Mouse (Mus musculus): ENCODE results near the gene Rnf215. TPM values are rescaled to one million over a fixed set of nuclear protein-coding genes. Genes with fewer than 3 reads are reported as not detected.
"Not testable (repeated sequence)": the region's sequence is repeated elsewhere in the genome, so short reads cannot be mapped to it uniquely, and the experiment has no call there.

Gene Rnf215
- polyA plus RNA-seq, 1 experiment from 2014 or later, result 16.1 TPM

GRCm38 (mm10) chr11:4127059-4127458, 7.9 kb upstream of the Rnf215 start:
- Histone ChIP-seq H3K4me1 (replicated peaks) (no peaks in the 10 kb centered on the region), H3K27ac (no peak overlapping the region), H3K4me2 (no peak overlapping the region), H3K9ac (no peak overlapping the region), H3K4me3 (no peak overlapping the region), H3K36me3 (no peaks in the 10 kb centered on the region), H3K27me3 (no peaks in the 10 kb centered on the region), H3K9me3 (replicated peaks) (no peaks in the 10 kb centered on the region)
- 79% methylated on average over 1 of the region's 1 CpGs for WGBS
- no peak for ATAC-seq (replicated peaks; ENCODE audit: insufficient number of reproducible peaks, insufficient read depth, low FRiP score, low read depth)

GRCm38 (mm10) chr11:4128461-4128860, 6.5 kb upstream of the Rnf215 start:
- H3K27me3 ChIP-seq; H3K4me3 ChIP-seq; H3K36me3 ChIP-seq; H3K9ac ChIP-seq; ATAC-seq (replicated peaks; ENCODE audit: insufficient number of reproducible peaks, insufficient read depth, low FRiP score, low read depth); H3K27ac ChIP-seq; H3K4me2 ChIP-seq; H3K4me1 ChIP-seq (replicated peaks); H3K9me3 ChIP-seq (replicated peaks): not testable (repeated sequence)
- WGBS, result 84% methylated on average over 4 of the region's 4 CpGs

DNA sequence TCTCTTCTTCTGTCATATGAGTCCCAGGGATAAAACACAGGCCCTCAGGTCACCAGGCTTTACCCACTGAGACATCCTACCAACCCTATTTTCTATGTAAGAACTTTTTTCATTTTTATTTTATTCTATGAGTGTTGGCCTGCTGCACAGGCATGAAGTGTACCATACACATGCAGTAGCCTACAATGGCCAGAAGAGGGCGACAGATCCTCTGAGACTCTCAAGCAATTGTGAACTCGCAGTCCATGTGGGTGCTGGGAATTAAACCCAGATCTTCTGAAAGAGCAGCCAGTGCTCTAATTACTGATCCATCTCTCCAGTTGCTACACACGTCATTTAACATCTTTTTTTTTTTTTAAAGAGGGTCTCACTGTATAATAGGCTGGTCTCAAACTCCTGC, 1.6 kb upstream of the Rnf215 start:
- H3K27me3 ChIP-seq, result no peaks in the 10 kb centered on the region
- peaks cover 12% of the 10 kb centered on the region for H3K4me1 ChIP-seq (replicated peaks)
- H3K4me2 ChIP-seq, result no peak overlapping the region
- no peak for ATAC-seq (replicated peaks; ENCODE audit: insufficient number of reproducible peaks, insufficient read depth, low FRiP score, low read depth)
- 0 out of 2 replicates have a peak, but pooled peaks cover 3% of the 10 kb centered on the region for H3K9me3 ChIP-seq (replicated peaks)
- WGBS, result 61% methylated on average over 3 of the region's 3 CpGs
- H3K9ac ChIP-seq, result no peak overlapping the region
- H3K27ac ChIP-seq, result no peak overlapping the region
- H3K4me3 ChIP-seq, result no peak overlapping the region
- H3K36me3 ChIP-seq, result peaks cover 6% of the 10 kb centered on the region; the same call in 1 of the 2 replicates

GRCm38 (mm10) chr11:4134400-4134799, 602 bp upstream of the Rnf215 start:
- H3K36me3 ChIP-seq, result peaks cover 10% of the 10 kb centered on the region; the same call in 1 of the 2 replicates
- H3K4me2 ChIP-seq, result peak overlapping the region; percentile 75; the same call in 1 of the 2 replicates
- no peak overlapping the region for H3K27ac ChIP-seq
- 59% methylated on average over 6 of the region's 6 CpGs for WGBS
- H3K4me3 ChIP-seq, result peak overlapping the region; percentile 82
- H3K27me3 ChIP-seq, result no peaks in the 10 kb centered on the region
- 0 out of 2 replicates have a peak overlapping the region, but pooled peaks have one; percentile 90 for H3K9ac ChIP-seq
- no peak for ATAC-seq (replicated peaks; ENCODE audit: insufficient number of reproducible peaks, insufficient read depth, low FRiP score, low read depth)
- 0 out of 2 replicates have a peak, but pooled peaks cover 3% of the 10 kb centered on the region for H3K9me3 ChIP-seq (replicated peaks)
- peaks cover 12% of the 10 kb centered on the region for H3K4me1 ChIP-seq (replicated peaks)

DNA sequence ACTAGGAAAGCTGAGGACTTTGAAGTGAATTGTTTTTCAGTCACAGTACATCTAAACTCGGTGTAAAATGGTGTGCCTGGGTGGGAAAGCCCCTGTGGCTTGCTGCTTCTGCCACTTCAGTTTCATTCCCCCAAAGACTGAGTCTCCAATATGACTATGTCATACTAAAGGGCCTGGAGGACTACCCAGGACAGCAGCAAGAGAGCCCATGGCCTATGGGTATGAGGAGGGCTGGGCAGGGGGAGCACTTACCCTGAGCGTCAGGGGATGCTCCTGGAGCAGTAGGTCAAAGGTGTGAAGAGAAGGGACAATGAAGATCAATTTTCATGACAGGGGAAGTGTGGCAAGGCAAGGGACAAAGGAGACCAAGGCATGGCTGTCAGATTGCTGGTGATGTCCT, 4.0 kb downstream of the Rnf215 start:
- 68% methylated on average over 2 of the region's 2 CpGs for WGBS
- no peak overlapping the region for H3K4me3 ChIP-seq
- H3K9me3 ChIP-seq (replicated peaks), result no peaks in the 10 kb centered on the region
- peaks cover 12% of the 10 kb centered on the region for H3K4me1 ChIP-seq (replicated peaks)
- no peak overlapping the region for H3K4me2 ChIP-seq
- no peaks in the 10 kb centered on the region for H3K27me3 ChIP-seq
- no peak for ATAC-seq (replicated peaks; ENCODE audit: insufficient number of reproducible peaks, insufficient read depth, low FRiP score, low read depth)
- H3K9ac ChIP-seq, result no peak overlapping the region
- H3K36me3 ChIP-seq, result peaks cover 43% of the 10 kb centered on the region
- H3K27ac ChIP-seq, result no peak overlapping the region

- no peak overlapping the region for H3K9ac ChIP-seq
- H3K9me3 ChIP-seq (replicated peaks), result no peaks in the 10 kb centered on the region
- no peak overlapping the region for H3K4me2 ChIP-seq
- no peak overlapping the region for H3K4me3 ChIP-seq
- H3K27me3 ChIP-seq, result no peaks in the 10 kb centered on the region
- ATAC-seq (replicated peaks; ENCODE audit: insufficient number of reproducible peaks, insufficient read depth, low FRiP score, low read depth), result no peak
- H3K36me3 ChIP-seq, result peaks cover 46% of the 10 kb centered on the region
- no peak overlapping the region for H3K27ac ChIP-seq
- peaks cover under 1% of the 10 kb centered on the region; the same call in 1 of the 2 replicates for H3K4me1 ChIP-seq (replicated peaks)
Measured at GRCm38 (mm10) chr11:4141505-4141904, 6.5 kb downstream of the Rnf215 start.

GRCm38 (mm10) chr11:4142352-4142751, 7.3 kb downstream of the Rnf215 start:
- H3K9ac ChIP-seq, result no peak overlapping the region
- H3K4me2 ChIP-seq, result no peak overlapping the region
- no peaks in the 10 kb centered on the region for H3K27me3 ChIP-seq
- no peak overlapping the region for H3K4me3 ChIP-seq
- ATAC-seq (replicated peaks; ENCODE audit: insufficient number of reproducible peaks, insufficient read depth, low FRiP score, low read depth), result no peak
- no peaks in the 10 kb centered on the region for H3K4me1 ChIP-seq (replicated peaks)
- no peaks in the 10 kb centered on the region for H3K9me3 ChIP-seq (replicated peaks)
- 84% methylated on average over 4 of the region's 4 CpGs for WGBS
- peaks cover 44% of the 10 kb centered on the region for H3K36me3 ChIP-seq
- H3K27ac ChIP-seq, result no peak overlapping the region

DNA sequence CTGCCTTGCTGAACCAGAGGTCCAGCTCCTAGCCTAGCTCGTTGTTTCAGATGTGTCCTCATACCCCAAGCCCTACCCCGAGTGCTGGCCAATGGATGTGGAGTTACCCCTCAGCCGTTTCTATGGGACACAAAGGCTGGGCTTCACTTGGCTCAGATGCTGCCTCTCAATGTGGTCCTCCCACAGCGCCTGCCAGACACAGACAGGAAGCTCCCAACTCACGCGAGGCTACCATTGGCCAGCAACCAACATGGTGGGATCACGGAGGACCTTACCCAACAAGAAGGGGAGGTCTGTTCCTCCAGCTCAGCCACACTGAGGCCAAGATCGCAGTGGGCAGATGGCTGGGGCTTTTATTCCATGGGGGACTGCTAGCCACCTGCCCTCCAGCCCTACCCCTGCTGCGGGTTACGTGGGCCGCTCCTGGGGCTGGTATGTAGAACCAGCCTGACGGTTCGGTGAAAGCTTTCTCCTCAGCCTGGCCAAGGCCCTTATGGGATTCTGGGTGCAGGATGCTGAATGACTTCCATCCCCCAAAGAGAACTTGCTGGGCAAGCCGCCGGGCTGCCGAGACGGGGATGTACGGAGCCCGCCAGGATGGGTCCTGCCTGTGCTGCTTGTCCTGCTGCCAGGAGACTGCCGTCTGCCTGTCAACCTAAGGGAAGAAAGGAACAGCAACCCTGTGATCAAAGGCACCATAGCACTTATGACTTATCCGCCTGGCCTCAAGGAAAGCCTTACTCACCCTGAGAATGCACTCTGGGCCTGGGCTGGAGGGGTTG, 8.5 kb downstream of the Rnf215 start:
- Histone ChIP-seq H3K9ac (no peak overlapping the region), H3K4me2 (no peak overlapping the region), H3K27me3 (no peaks in the 10 kb centered on the region), H3K4me1 (replicated peaks) (no peaks in the 10 kb centered on the region), H3K36me3 (peaks cover 40% of the 10 kb centered on the region), H3K27ac (no peak overlapping the region), H3K9me3 (replicated peaks) (no peaks in the 10 kb centered on the region), H3K4me3 (no peak overlapping the region)
- 84% methylated on average over 21 of the region's 21 CpGs for WGBS
- no peak for ATAC-seq (replicated peaks; ENCODE audit: insufficient number of reproducible peaks, insufficient read depth, low FRiP score, low read depth)

DNA sequence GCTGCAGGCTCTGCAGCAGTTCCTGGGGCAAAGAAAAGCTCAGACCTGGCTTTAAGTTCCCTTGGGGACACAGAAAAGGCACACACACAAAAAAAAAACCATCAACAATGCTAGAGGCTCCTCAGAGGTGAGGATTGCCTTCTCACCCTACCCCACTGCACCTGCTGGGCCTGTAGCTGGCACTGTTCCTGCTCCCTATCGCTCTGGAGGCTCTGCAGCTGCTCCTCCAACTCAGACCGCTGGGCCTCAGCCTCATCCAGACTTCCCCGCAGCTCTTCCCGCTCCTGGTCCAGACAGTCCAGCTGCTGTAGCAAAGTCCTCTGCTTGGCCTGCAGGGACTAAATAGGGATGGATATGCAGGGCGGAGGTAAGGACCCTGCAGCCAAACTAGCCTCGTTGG, 11.4 kb downstream of the Rnf215 start:
- no peak overlapping the region for H3K27ac ChIP-seq
- H3K4me3 ChIP-seq, result no peak overlapping the region
- 67% methylated on average over 6 of the region's 6 CpGs for WGBS
- peaks cover 22% of the 10 kb centered on the region for H3K36me3 ChIP-seq
- H3K27me3 ChIP-seq, result no peaks in the 10 kb centered on the region
- no peaks in the 10 kb centered on the region for H3K9me3 ChIP-seq (replicated peaks)
- H3K9ac ChIP-seq, result no peak overlapping the region
- no peak overlapping the region for H3K4me2 ChIP-seq
- no peak for ATAC-seq (replicated peaks; ENCODE audit: insufficient number of reproducible peaks, insufficient read depth, low FRiP score, low read depth)
- no peaks in the 10 kb centered on the region for H3K4me1 ChIP-seq (replicated peaks)

DNA sequence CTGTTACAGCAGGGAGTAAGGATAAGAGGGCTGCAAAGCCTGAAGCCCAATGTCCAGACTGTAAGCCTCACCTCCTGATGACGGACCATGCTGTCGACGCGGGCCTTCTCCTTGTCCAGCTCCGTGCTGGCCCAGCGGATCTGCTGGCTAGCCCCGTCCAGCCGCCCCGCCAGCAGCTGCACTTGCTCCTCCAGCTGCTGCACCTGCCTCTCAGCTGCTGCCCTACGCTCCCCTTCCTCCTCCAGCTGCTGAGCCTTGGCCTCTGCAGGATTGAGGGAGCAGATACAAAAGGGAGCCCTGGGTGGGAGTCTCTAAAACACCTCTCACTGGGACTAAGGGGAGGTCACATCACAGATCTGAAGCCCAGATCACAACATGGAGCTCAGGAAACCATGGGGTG, 12.1 kb downstream of the Rnf215 start:
- 75% methylated on average over 10 of the region's 10 CpGs for WGBS
- no peaks in the 10 kb centered on the region for H3K9me3 ChIP-seq (replicated peaks)
- H3K27me3 ChIP-seq, result no peaks in the 10 kb centered on the region
- H3K9ac ChIP-seq, result no peak overlapping the region
- H3K4me3 ChIP-seq, result no peak overlapping the region
- H3K27ac ChIP-seq, result no peak overlapping the region
- H3K36me3 ChIP-seq, result peaks cover 17% of the 10 kb centered on the region
- H3K4me1 ChIP-seq (replicated peaks), result no peaks in the 10 kb centered on the region
- no peak overlapping the region for H3K4me2 ChIP-seq
- no peak for ATAC-seq (replicated peaks; ENCODE audit: insufficient number of reproducible peaks, insufficient read depth, low FRiP score, low read depth)

DNA sequence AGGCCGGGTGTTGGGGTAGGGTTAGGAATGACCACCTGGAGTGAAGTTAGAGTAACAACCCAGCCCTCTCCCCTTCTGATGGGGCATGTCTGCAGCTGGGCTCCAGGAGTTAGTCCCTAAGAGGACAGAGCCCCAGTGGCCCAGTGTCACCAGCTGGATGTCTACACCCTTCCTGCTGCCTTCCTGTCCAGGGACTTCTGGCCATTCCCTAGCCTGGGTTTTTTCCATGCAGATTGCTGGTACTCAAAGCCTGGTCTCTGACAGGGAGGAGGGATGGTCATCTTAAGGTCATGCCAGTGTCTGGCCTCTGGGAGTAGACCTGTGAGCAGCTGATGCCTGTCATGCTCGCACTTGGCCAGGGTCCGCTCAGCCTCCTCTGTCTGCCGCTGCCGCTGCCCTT, 13.1 kb downstream of the Rnf215 start:
- no peak overlapping the region for H3K27ac ChIP-seq
- 81% methylated on average over 5 of the region's 5 CpGs for WGBS

More for the DNA sequence above, 13.1 kb downstream of the Rnf215 start:
- no peaks in the 10 kb centered on the region for H3K4me1 ChIP-seq (replicated peaks)
- ATAC-seq (replicated peaks; ENCODE audit: insufficient number of reproducible peaks, insufficient read depth, low FRiP score, low read depth), result no peak
- no peaks in the 10 kb centered on the region for H3K9me3 ChIP-seq (replicated peaks)
- no peak overlapping the region for H3K4me2 ChIP-seq
- no peaks in the 10 kb centered on the region for H3K27me3 ChIP-seq
- H3K36me3 ChIP-seq, result 0 out of 2 replicates have a peak, but pooled peaks cover 11% of the 10 kb centered on the region
- H3K4me3 ChIP-seq, result no peak overlapping the region
- H3K9ac ChIP-seq, result no peak overlapping the region

Data from heart, embryonic 15.5 days (tissue).